Mouse (Mus musculus): ENCODE results near the gene Cwc27.

GRCm38 (mm10) chr13:104588383-104588782 is 228.6 kb downstream of the Cwc27 start:
- TF ChIP-seq CTCF (conservative IDR thresholded peaks at IDR 0.05; ENCODE audit: insufficient read depth, insufficient read length, low read depth, low read length): no peak
- no peak for TF ChIP-seq POLR2A (IDR thresholded peaks at IDR 0.05; ENCODE audit: low read depth, low read length)

Measured in kidney, adult 2 months (tissue).